Mouse (Mus musculus) embryonic stem cell, embryonic (primary cell): ENCODE data around the gene Tln2.

Experiments
- CTCF ChIA-PET, 4 experiments: fragments of 300-600 bp in 2 of 4; fragments of 350-600 bp in 2 of 4; sonication (Branson Sonifier 250); formaldehyde crosslinking; loops; one replicate each; lab custom pipeline; 2022; ENCODE audit warnings: inconsistent platforms in 2 of 4; lab: Charles Lee
- POLR2A ChIA-PET, 4 experiments: fragments of 300-600 bp in 2 of 4; fragments of 350-600 bp in 2 of 4; sonication (Branson Sonifier 250); formaldehyde crosslinking; loops; one replicate each; lab custom pipeline; 2022; ENCODE audit warnings: antibody characterized with exemption in 4 of 4, inconsistent platforms in 1 of 4; lab: Charles Lee

Gene Tln2

GRCm38 (mm10) chr9:67572790-67573682 lies 13.5 kb upstream of the Tln2 start:
- POLR2A ChIA-PET, result interaction anchor here in 1 of 4 experiments (0.8 kb wide), 1 partner anchor 13 kb away, joined by 3 read pairs; no protein-coding TSS in a partner anchor
- CTCF ChIA-PET, result interaction anchor here in 1 of 4 experiments (0.6 kb wide), 1 partner anchor 312 kb away, joined by 4 read pairs; no protein-coding TSS in a partner anchor

GRCm38 (mm10) chr9:67565801-67566258 lies 6.3 kb upstream of the Tln2 start:
- ChIA-PET POLR2A (interaction anchor here in 1 of 4 experiments (0.6 to 1.3 kb wide), 3 partner anchors 113 to 250 kb away, joined by 3 read pairs; no protein-coding TSS in a partner anchor), CTCF (interaction anchor here in 1 of 4 experiments (0.6 kb wide), 2 partner anchors 1161 to 1897 kb away, joined by 3 to 6 read pairs; no protein-coding TSS in a partner anchor)

- ChIA-PET POLR2A (interaction anchor here (0.6 to 2.7 kb wide), 18 partner anchors 10 to 203 kb away, joined by 3 to 22 read pairs (median 4); no protein-coding TSS in a partner anchor), CTCF (interaction anchor here in 1 of 4 experiments (0.7 kb wide), 1 partner anchor 158 kb away, joined by 5 read pairs; no protein-coding TSS in a partner anchor)
These were observed 9.5 kb downstream of the Tln2 start for GRCm38 (mm10) chr9:67549811-67550501.

- CTCF ChIA-PET, result interaction anchor here in 1 of 4 experiments (0.6 kb wide), 1 partner anchor 71 kb away, joined by 7 read pairs; no protein-coding TSS in a partner anchor
- POLR2A ChIA-PET, result interaction anchor here (0.6 to 2.7 kb wide), 23 partner anchors 9 to 522 kb away, joined by 3 to 22 read pairs (median 4); no protein-coding TSS in a partner anchor
These were observed 10.2 kb downstream of the Tln2 start for GRCm38 (mm10) chr9:67549332-67549731.

GRCm38 (mm10) chr9:67546650-67547049 lies 12.9 kb downstream of the Tln2 start:
- POLR2A ChIA-PET, result interaction anchor here in 1 of 4 experiments (0.9 kb wide), 1 partner anchor 50 kb away, joined by 3 read pairs; no protein-coding TSS in a partner anchor
- CTCF ChIA-PET, result interaction anchor here in 1 of 4 experiments (0.6 kb wide), 1 partner anchor 1756 kb away, joined by 3 read pairs; no protein-coding TSS in a partner anchor

- POLR2A ChIA-PET, result interaction anchor here in 1 of 4 experiments (1.1 kb wide), 1 partner anchor 310 kb away, joined by 3 read pairs; no protein-coding TSS in a partner anchor
- CTCF ChIA-PET, result no interaction called here
These were observed 13.7 kb downstream of the Tln2 start for GRCm38 (mm10) chr9:67545794-67546193.

GRCm38 (mm10) chr9:67544783-67545182 lies 14.7 kb downstream of the Tln2 start:
- CTCF ChIA-PET, result no interaction called here
- POLR2A ChIA-PET, result interaction anchor here in 3 of 4 experiments (0.6 to 1.5 kb wide), 5 partner anchors 25 to 309 kb away, joined by 3 to 5 read pairs (median 3); no protein-coding TSS in a partner anchor

- ChIA-PET CTCF (interaction anchor here in 1 of 4 experiments (0.5 kb wide), 1 partner anchor 94 kb away, joined by 3 read pairs; no protein-coding TSS in a partner anchor), POLR2A (no interaction called here)
These were observed 17.6 kb downstream of the Tln2 start for GRCm38 (mm10) chr9:67541948-67542347.

GRCm38 (mm10) chr9:67539776-67540706 lies 19.5 kb downstream of the Tln2 start:
- POLR2A ChIA-PET, result interaction anchor here in 3 of 4 experiments (0.6 to 4.2 kb wide), 4 partner anchors 9 to 77 kb away, joined by 3 to 22 read pairs (median 8); no protein-coding TSS in a partner anchor

GRCm38 (mm10) chr9:67534420-67534819 lies 25.1 kb downstream of the Tln2 start:
- POLR2A ChIA-PET, result interaction anchor here in 1 of 4 experiments (4.6 kb wide), 1 partner anchor 15 kb away, joined by 15 read pairs; no protein-coding TSS in a partner anchor

More at GRCm38 (mm10) chr9:67539776-67540706, 19.5 kb downstream of the Tln2 start:
- CTCF ChIA-PET, result interaction anchor here in 1 of 4 experiments (0.7 kb wide), 1 partner anchor 504 kb away, joined by 3 read pairs; no protein-coding TSS in a partner anchor

GRCm38 (mm10) chr9:67533260-67533659 lies 26.2 kb downstream of the Tln2 start:
- ChIA-PET CTCF (no interaction called here), POLR2A (interaction anchor here in 1 of 4 experiments (1.3 kb wide), 1 partner anchor 9 kb away, joined by 4 read pairs; no protein-coding TSS in a partner anchor)

More at GRCm38 (mm10) chr9:67534420-67534819, 25.1 kb downstream of the Tln2 start:
- CTCF ChIA-PET, result no interaction called here

GRCm38 (mm10) chr9:67532631-67533030 lies 26.9 kb downstream of the Tln2 start:
- ChIA-PET CTCF (no interaction called here), POLR2A (interaction anchor here in 1 of 4 experiments (0.7 to 1.3 kb wide), 4 partner anchors 9 to 440 kb away, joined by 3 to 4 read pairs (median 3); no protein-coding TSS in a partner anchor)

GRCm38 (mm10) chr9:67529600-67529999 lies 29.9 kb downstream of the Tln2 start:
- POLR2A ChIA-PET, result interaction anchor here in 1 of 4 experiments (0.7 kb wide), 1 partner anchor 59 kb away, joined by 3 read pairs; no protein-coding TSS in a partner anchor
- CTCF ChIA-PET, result interaction anchor here in 1 of 4 experiments (0.7 kb wide), 1 partner anchor 1862 kb away, joined by 3 read pairs; no protein-coding TSS in a partner anchor

- CTCF ChIA-PET, result interaction anchor here in 2 of 4 experiments (0.6 to 1.2 kb wide), 2 partner anchors 155 to 527 kb away, joined by 3 read pairs; no protein-coding TSS in a partner anchor
- POLR2A ChIA-PET, result interaction anchor here in 2 of 4 experiments (0.5 to 0.9 kb wide), 2 partner anchors 22 to 90 kb away, joined by 3 read pairs; no protein-coding TSS in a partner anchor
These were observed 31.8 kb downstream of the Tln2 start for GRCm38 (mm10) chr9:67527726-67528125.

- ChIA-PET POLR2A (interaction anchor here in 1 of 4 experiments (1.9 kb wide), 1 partner anchor 9 kb away, joined by 6 read pairs; no protein-coding TSS in a partner anchor), CTCF (no interaction called here)
These were observed 37.8 kb downstream of the Tln2 start for GRCm38 (mm10) chr9:67521736-67522135.

- ChIA-PET POLR2A (interaction anchor here in 1 of 4 experiments (0.6 to 1.7 kb wide), 2 partner anchors 10 to 330 kb away, joined by 3 read pairs; no protein-coding TSS in a partner anchor), CTCF (interaction anchor here in 1 of 4 experiments (0.7 kb wide), 1 partner anchor 90 kb away, joined by 5 read pairs; no protein-coding TSS in a partner anchor)
These were observed 50.0 kb downstream of the Tln2 start for GRCm38 (mm10) chr9:67509510-67509909.
